Comparison of ENCODE assay signal across 14 mouse cellular contexts in the genomic region with DNA sequence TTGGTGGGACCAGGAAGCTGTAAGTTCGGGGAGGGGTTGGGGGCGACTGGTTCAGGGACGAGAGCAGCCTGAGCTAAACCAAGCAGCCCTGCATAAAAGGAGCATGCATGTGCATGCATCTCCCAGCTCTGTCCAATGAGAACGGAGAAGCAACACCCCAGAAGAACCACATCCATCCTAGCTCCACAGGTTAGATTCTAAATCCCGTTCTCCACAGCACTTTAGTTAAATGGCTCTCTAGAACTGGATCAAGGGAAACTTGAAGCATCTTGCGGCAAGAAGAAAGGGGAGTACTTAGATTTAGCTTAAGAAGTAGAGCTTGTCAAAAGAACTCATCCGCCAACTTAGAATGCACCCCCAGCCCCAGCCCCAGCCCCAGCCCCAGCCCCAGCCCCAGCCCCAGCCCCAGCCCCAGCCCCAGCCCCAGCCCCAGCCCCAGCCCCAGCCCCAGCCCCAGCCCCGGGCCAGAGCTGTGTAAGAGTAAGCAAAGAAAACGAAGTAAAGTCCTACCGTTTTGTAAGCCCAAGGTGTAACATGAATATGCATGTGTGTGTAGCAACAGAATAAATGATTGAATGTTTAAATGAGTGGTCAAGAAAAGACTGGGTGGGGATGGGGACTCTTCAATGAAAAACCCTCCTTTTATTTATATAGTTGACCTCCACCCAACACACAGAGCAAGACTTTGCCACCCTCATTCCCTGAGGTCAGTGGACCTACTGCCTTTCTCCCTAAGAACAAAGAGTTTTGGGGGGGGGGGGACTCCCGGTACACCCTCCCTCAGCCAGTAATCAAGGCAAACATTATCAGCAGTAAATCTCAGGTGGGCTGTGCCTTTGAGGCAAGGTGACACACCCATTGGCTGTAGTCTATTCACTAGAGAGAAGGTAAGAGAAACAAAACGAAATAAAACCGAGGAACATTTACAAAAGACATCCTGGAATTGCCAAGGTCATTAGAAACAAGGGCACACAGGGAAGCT.
"Had no signal": no experiment of that assay in that cellular context is flagged by ENCODE, and none has a peak within 500 bp of the region (broad histone marks: within the 10 kb centered on the region; RNA-seq: fewer than 3 reads in every experiment).

No protein-coding gene starts in this region.

- H3K27ac ChIP-seq: limb, embryonic 15.5 days; liver, embryonic 12.5 days; midbrain, embryonic 15.5 days; neural tube, embryonic 12.5 days had no signal

- H3K4me1 ChIP-seq: neural tube, embryonic 12.5 days had no signal

- ATAC-seq: liver, embryonic 12.5 days; midbrain, embryonic 15.5 days had no signal

- H3K4me3 ChIP-seq: limb, embryonic 15.5 days; liver, embryonic 12.5 days; megakaryocyte, embryonic 14.5 days; midbrain, embryonic 15.5 days; neural tube, embryonic 12.5 days had no signal

- H3K9ac ChIP-seq: limb, embryonic 15.5 days; liver, embryonic 12.5 days; lung, embryonic 14.5 days; midbrain, embryonic 15.5 days; neural tube, embryonic 12.5 days had no signal

- H3K9me3 ChIP-seq: limb, embryonic 15.5 days; liver, embryonic 12.5 days; midbrain, embryonic 15.5 days; neural tube, embryonic 12.5 days had no signal

- DNase-seq: kidney, postnatal 36 days; layer of hippocampus, postnatal 36 days; lung, embryonic 14.5 days; lung, postnatal 10 days; lung, postnatal 4 days; spleen, adult 18-20 months; thymus, adult 18-20 months; thymus, postnatal 14 days had no signal

- H3K27me3 ChIP-seq: limb, embryonic 15.5 days; liver, embryonic 12.5 days; megakaryocyte, embryonic 14.5 days; midbrain, embryonic 15.5 days; neural tube, embryonic 12.5 days had no signal

- H3K36me3 ChIP-seq: limb, embryonic 15.5 days; liver, embryonic 12.5 days; midbrain, embryonic 15.5 days; neural tube, embryonic 12.5 days had no signal

- H3K4me2 ChIP-seq: limb, embryonic 15.5 days; liver, embryonic 12.5 days; lung, embryonic 14.5 days; midbrain, embryonic 11.5 days; midbrain, embryonic 15.5 days; neural tube, embryonic 12.5 days had no signal
